Mouse (Mus musculus) telencephalon, adult 2 months (tissue): ENCODE data around the gene Slc38a2.
A peak's percentile ranks its signal among the peaks of the same experiment; 100 is the strongest.

Source experiments
- DNase-seq: peaks from one replicate; pipeline ENCODE4 v3.0.0-alpha.2; 2011; ENCODE audit warnings: low read depth, low spot score

Slc38a2 gene

DNA sequence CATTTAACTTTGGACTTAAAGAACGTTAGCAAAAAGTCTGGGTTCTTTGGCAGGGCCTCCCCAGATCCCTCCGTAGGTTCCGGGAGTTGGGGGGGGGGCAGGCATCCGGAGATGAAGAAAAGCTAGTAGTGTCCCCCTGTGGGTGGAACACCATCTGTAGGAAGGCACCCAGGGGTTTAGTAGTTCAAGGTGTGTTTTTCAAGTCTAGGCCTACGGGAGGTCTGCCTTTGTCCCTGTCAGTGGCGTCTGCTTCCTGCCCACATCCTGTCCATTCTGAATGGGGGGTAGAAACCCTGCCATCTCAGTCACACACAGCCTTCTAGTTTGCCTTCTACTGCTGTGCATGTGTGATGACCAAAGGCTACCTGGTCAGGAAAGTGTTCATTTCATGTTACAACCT, 20.6 kb upstream of the Slc38a2 start:
- DNase-seq = no peak

- no peak for DNase-seq
Observed at GRCm38 (mm10) chr15:96718466-96718865, 18.9 kb upstream of the Slc38a2 start.

DNA sequence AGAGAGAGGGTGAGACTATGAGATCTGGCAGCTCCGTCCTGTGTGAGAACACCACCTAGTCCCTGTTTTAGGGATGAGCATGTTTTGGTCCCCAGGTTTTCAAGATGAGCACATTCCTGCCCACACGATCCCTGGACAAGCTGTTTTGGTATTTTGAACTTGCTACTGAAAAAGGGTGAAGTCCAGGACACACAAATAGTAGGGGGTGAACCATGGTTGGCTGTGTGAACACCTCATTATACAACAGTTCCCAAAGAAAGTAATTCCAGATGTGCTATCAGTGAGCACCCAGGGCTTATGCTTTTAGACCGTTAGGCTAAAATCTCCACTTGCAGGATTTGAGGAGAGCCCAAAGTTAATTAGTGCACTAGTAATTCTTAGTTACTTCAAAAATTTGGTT, 17.7 kb upstream of the Slc38a2 start:
- DNase-seq = no peak

GRCm38 (mm10) chr15:96716371-96716770, 16.8 kb upstream of the Slc38a2 start:
- DNase-seq = no peak

DNA sequence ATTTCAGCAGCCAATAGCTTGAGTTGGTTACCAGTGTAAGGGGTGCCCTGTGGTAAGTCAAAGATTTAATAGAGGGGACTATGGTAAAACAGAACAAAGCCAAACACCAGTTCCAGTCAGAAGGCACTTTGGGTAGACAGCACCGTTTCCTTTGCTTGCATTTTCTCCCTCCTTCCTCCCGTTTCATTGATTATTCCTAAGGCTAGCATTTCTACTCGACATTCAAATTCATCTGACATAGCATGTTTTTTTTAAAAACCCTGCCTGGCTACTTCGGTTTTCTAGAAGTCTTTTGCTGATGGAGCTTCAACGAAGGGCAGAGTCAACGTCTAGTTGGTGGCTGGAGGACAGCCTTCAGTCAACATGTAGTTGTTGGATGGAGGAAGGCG, 16.2 kb upstream of the Slc38a2 start:
- DNase-seq = no peak

- no peak for DNase-seq
Observed at GRCm38 (mm10) chr15:96715079-96715691, 15.7 kb upstream of the Slc38a2 start.

DNA sequence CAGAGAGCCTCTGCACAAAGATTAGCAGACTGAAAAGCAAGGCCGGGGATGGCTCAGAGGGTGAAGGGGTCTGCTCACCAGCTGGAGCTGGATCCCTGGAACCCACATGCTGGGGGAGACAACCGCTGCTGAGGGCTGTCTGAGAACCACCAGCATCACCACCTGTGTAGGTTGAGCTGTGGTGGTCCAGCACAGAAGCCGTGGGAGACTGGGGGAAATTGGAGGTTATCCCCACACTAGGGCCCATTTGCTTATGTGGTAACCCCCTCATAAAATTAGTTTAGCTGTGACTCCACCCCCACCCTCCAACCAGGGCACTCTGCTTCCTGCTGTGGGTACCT, 15.1 kb upstream of the Slc38a2 start:
- DNase-seq = no peak

DNA sequence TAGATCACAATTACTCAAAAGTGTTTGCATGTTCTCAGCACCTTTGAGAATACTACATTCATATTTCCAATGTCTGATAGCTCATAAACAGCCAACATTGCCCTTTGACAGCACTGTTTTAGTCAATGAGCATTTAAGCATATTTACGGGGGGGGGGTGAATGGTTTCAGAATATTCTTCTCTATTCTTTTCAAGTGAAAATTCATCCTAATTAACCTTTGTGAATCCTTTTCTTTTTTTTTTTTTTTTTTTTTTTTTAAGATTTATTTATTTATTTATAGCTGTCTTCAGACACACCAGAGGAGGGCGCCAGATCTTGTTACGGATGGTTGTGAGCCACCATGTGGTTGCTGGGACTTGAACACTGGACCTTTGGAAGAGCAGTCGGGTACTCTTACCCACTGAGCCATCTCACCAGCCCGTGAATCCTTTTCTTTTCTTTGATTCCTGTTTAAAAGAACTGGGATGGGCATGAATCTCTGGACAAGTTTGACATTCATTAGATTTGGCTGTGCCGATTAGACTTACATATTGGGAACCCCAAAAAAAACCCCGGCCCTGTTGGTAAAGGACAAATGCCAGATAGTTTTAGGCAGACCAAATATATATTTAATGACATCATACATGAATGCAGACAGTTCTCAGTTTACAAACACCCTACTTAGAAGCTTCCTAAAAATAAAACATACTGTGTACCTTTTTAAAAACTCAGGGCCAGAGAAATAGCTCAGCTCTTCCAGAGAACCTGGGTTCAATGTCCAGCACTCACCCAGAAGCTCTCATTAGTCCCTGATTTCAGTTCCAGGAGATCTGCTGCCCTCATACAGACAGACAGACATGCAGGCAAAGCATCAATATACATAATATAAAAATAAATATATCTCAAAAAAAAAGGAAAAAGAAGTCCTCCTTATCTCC, 14.5 kb upstream of the Slc38a2 start:
- no peak for DNase-seq

- DNase-seq = no peak
Observed at GRCm38 (mm10) chr15:96712338-96712737, 12.8 kb upstream of the Slc38a2 start.

- DNase-seq = no peak
Observed at GRCm38 (mm10) chr15:96711664-96712063, 12.1 kb upstream of the Slc38a2 start.

- DNase-seq = no peak
Observed at GRCm38 (mm10) chr15:96710352-96711114, 11.0 kb upstream of the Slc38a2 start.

DNA sequence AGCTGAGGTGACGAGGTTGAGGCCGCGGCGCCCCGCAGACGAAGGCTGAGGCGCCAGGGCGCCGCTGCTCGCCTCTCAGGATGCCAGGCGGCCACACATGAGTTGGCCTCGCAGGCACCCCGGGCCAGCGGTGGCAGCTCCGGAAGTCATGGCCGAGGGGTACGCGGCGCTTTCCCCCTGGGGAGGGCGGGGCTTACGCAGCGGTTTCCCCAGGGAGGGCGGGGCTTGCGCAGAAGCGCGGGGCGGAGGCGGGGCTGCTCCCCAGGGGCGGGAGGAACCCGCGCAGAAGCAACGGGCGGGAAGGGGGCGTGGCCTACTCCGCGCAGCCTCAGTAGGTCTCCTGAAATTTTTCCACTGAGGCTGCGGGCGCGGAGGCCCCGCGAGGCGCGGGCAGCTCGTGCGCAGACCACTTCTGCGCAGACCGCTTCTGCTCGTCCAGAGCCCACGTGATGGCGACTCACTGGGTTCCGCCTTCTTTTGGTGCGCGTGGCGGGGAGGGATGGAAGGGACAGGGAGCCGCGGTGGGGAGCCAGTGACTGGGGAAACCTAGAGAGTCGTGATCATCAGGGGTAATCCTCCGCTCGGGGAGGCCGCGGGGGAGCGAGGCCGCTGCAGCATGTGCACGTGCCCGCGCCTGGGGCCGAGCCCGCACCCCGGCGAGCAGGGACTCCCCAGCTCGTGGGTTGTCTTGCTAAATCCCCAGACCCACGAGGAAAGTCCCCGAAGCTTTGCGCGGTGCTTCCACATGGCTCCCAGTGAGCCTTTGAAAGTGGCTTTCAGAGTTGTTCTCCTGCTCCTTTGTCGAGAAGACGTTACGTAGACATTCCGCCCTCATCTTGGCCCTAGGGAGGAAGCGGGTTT, 10.2 kb upstream of the Slc38a2 start:
- DNase-seq = peak; percentile 97

- DNase-seq = no peak
Observed at GRCm38 (mm10) chr15:96708976-96709490, 9.5 kb upstream of the Slc38a2 start.

DNA sequence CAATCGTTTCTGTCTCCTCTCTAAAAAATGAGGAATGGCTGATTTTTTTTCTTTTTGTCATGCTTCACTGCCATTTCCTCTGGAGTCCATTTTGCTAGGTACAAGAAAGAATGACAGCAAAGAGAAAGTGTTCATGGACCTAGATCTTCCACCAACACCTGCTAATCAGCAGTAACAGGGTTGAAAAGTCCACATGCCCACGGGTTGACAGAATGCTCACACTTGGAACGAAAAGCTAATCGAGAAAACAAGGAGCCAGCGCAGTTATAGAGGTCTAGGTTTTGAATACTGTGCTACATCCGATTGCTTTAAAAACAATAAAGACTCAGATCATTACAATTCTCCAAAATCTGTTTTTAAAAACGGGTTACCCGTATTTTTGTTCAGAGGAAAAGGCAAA, 8.9 kb upstream of the Slc38a2 start:
- no peak for DNase-seq

DNA sequence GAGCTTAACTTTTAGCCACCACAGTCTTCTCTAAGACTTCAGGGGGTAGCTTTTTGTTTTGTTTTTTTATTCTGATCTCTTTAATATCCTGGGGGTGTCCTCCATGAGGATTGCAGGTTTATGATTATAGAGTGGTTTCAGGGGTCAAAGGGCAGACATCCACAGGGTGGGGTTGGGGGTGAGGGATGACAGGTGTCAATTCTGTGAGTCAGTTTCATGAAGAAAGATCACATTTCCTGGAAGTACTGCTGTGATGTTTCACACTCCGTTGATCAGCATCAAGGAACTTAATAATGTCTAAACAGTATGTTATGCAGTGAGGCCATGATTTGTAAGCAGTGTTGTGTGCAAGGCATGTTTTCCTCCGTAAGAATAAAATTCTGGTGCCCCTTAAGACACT, 8.4 kb upstream of the Slc38a2 start:
- no peak for DNase-seq

- no peak for DNase-seq
Observed at GRCm38 (mm10) chr15:96702466-96703031, 3.0 kb upstream of the Slc38a2 start.

DNA sequence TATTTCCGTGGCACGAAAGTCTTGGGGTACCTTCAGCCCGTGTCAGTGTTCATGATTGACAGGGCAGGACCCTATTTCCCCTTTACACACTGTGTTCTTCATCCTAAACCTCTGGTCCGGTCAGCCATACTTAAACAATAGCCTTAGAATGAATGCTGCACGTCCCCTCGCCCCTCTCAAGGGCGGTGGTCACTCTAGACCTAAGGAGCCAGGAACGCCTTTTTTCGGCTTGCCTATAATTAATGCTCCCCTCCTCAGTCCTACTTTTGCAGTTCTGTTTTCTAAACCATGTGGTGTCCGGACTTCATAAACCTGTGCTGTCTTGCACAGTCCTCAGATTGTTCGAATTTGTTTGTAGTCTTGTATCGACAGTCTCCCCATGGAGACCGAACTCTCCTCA, 1.2 kb upstream of the Slc38a2 start:
- no peak for DNase-seq

- DNase-seq = no peak
Observed at GRCm38 (mm10) chr15:96698658-96699448, 677 bp downstream of the Slc38a2 start.

- no peak for DNase-seq
Observed at GRCm38 (mm10) chr15:96697901-96698657, 1.5 kb downstream of the Slc38a2 start.
